Mouse (Mus musculus) erythroblast, adult 5-6 weeks (primary cell): ENCODE results near the gene Rad51b. TPM values are rescaled to one million over a fixed set of nuclear protein-coding genes. Genes with fewer than 3 reads are reported as not detected.

Experiments used
- ATAC-seq: replicated peaks from 2 replicates; pipeline ENCODE4 v1.8.0; 2016; ENCODE audit warnings: moderate number of reproducible peaks, mild to moderate bottlenecking, moderate TSS enrichment, inconsistent platforms; ENCODE audit not compliant: poor library complexity, low FRiP score, severe bottlenecking
- total RNA-seq, 2 experiments: library from RNA; stranded (forward) in 1 of 2; stranded (reverse) in 1 of 2; fragments of 150-400 nt in 1 of 2; fragments of 200-764, 138-1000 nt in 1 of 2; gene quantifications; 2 replicates each; pipeline versions ENCODE4 v1.2.3 to v1.2.4; 2015 to 2017; ENCODE audit warnings: low replicate concordance in 2 of 2

Rad51b gene
- total RNA-seq, 2 experiments from 2014 or later = 3.5 to 4.2 TPM

- ATAC-seq = no peak
Measured at GRCm38 (mm10) chr12:79799370-79799769, 502.3 kb downstream of the Rad51b start.

GRCm38 (mm10) chr12:79803670-79804069 lies 506.6 kb downstream of the Rad51b start:
- ATAC-seq = no peak

GRCm38 (mm10) chr12:79804776-79805524 lies 507.9 kb downstream of the Rad51b start:
- no peak for ATAC-seq

- no peak for ATAC-seq
Measured at GRCm38 (mm10) chr12:79806990-79807389, 509.9 kb downstream of the Rad51b start.

- no peak for ATAC-seq
Measured at GRCm38 (mm10) chr12:79807410-79807847, 510.3 kb downstream of the Rad51b start.

GRCm38 (mm10) chr12:79807938-79808401 lies 510.9 kb downstream of the Rad51b start:
- no peak for ATAC-seq

GRCm38 (mm10) chr12:79808426-79809398 lies 511.6 kb downstream of the Rad51b start:
- ATAC-seq = no peak

GRCm38 (mm10) chr12:79809518-79809917 lies 512.4 kb downstream of the Rad51b start:
- no peak for ATAC-seq

GRCm38 (mm10) chr12:79812422-79812821 lies 515.3 kb downstream of the Rad51b start:
- no peak for ATAC-seq

- no peak for ATAC-seq
Measured at GRCm38 (mm10) chr12:79812838-79813563, 515.9 kb downstream of the Rad51b start.

- no peak for ATAC-seq
Measured at GRCm38 (mm10) chr12:79813566-79814305, 516.7 kb downstream of the Rad51b start.

- no peak for ATAC-seq
Measured at GRCm38 (mm10) chr12:79814312-79815091, 517.4 kb downstream of the Rad51b start.

GRCm38 (mm10) chr12:79816241-79816640 lies 519.2 kb downstream of the Rad51b start:
- ATAC-seq = no peak

GRCm38 (mm10) chr12:79820228-79820958 lies 523.3 kb downstream of the Rad51b start:
- no peak for ATAC-seq

GRCm38 (mm10) chr12:79821901-79822300 lies 524.8 kb downstream of the Rad51b start:
- ATAC-seq = no peak

- no peak for ATAC-seq
Measured at GRCm38 (mm10) chr12:79822401-79822800, 525.3 kb downstream of the Rad51b start.

- ATAC-seq = no peak
Measured at GRCm38 (mm10) chr12:79825922-79826321, 528.8 kb downstream of the Rad51b start.

GRCm38 (mm10) chr12:79827233-79827692 lies 530.2 kb downstream of the Rad51b start:
- peak; percentile 54; the same call in 1 of the 2 replicates for ATAC-seq
